Mouse (Mus musculus) CH12.LX (cell line): ENCODE measurements around the gene RPS10-NUDT3. TPM values are rescaled to one million over a fixed set of nuclear protein-coding genes. Genes with fewer than 3 reads are reported as not detected.
A peak's percentile ranks its signal among the peaks of the same experiment; 100 is the strongest.

Experiments
- DNase-seq: peaks from one replicate; pipeline ENCODE4 v3.0.0-alpha.2; 2013; ENCODE audit errors: extremely low read depth
- H3K27ac ChIP-seq: 2 replicates; pipeline ENCODE4 v1.5.1; 2012; ENCODE audit warnings: low read depth, mild to moderate bottlenecking, control low read depth, moderate library complexity; ENCODE audit not compliant: insufficient read depth
- H3K27me3 ChIP-seq: replicated peaks from 2 replicates; pipeline ENCODE3; 2012; ENCODE audit warnings: inconsistent platforms
- H3K36me3 ChIP-seq, 2 experiments: replicated peaks in 1 of 2; 2 replicates each; pipeline versions ENCODE3 to v1.6.1; 2012; ENCODE audit warnings: inconsistent platforms in 1 of 2, low read length in 1 of 2, mild to moderate bottlenecking in 1 of 2, mixed read lengths in 1 of 2, moderate library complexity in 1 of 2; ENCODE audit not compliant: control insufficient read depth in 1 of 2, insufficient read depth in 1 of 2
- H3K4me1 ChIP-seq, 2 experiments: 2 replicates each; pipeline ENCODE4 v1.6.1; 2012; ENCODE audit warnings: inconsistent platforms in 1 of 2, moderate library complexity in 1 of 2; ENCODE audit not compliant: insufficient read depth in 2 of 2, control insufficient read depth in 1 of 2
- H3K4me2 ChIP-seq: 2 replicates; pipeline ENCODE4 v1.6.1; 2012; ENCODE audit warnings: low read depth, mild to moderate bottlenecking, control low read depth; ENCODE audit not compliant: poor library complexity, insufficient read depth, severe bottlenecking
- H3K4me3 ChIP-seq, 3 experiments: fragments of 150-350 bp in 1 of 3; sonication (generic) in 1 of 3; replicated peaks in 1 of 3; 2 replicates each; pipeline versions ENCODE3 to v1.5.1; 2011 to 2012; ENCODE audit warnings: low read depth in 2 of 3, low read length in 2 of 3, mild to moderate bottlenecking in 2 of 3, moderate library complexity in 2 of 3, control low read depth in 1 of 3, improper control_type of control experiment in 1 of 3, inconsistent platforms in 1 of 3, mixed read lengths in 1 of 3; ENCODE audit not compliant: poor library complexity in 1 of 3
- H3K79me2 ChIP-seq: replicated peaks from 2 replicates; pipeline ENCODE4 v1.6.1; 2012; ENCODE audit warnings: mild to moderate bottlenecking, moderate library complexity; ENCODE audit not compliant: control insufficient read depth, poor library complexity, insufficient read depth, severe bottlenecking; ENCODE audit errors: extremely low read depth
- H3K9ac ChIP-seq: 2 replicates; pipeline ENCODE4 v1.6.1; 2012; ENCODE audit warnings: low read depth, mild to moderate bottlenecking, control low read depth, moderate library complexity; ENCODE audit not compliant: insufficient read depth
- H3K9me3 ChIP-seq: replicated peaks from 2 replicates; pipeline ENCODE3; 2012; ENCODE audit warnings: low read length, inconsistent platforms, mixed read lengths
- BHLHE40 ChIP-seq: IDR thresholded peaks from 2 replicates; pipeline ENCODE4 v1.6.1; 2011; ENCODE audit warnings: mild to moderate bottlenecking, low read depth, low read length, improper control_type of control experiment
- CHD1 ChIP-seq: IDR thresholded peaks from 2 replicates; pipeline ENCODE4 v1.6.1; 2012; ENCODE audit warnings: low read depth, low read length, improper control_type of control experiment, inconsistent platforms
- CHD2 ChIP-seq: IDR thresholded peaks from 2 replicates; pipeline ENCODE4 v1.6.1; 2011; ENCODE audit warnings: low read length, improper control_type of control experiment
- CTCF ChIP-seq, 2 experiments: IDR thresholded peaks in 1 of 2; conservative IDR thresholded peaks in 1 of 2; 2 replicates each; pipeline ENCODE4 v1.5.1; 2011 to 2012; ENCODE audit warnings: low read depth in 2 of 2, low read length in 2 of 2, improper control_type of control experiment in 1 of 2, inconsistent platforms in 1 of 2, mild to moderate bottlenecking in 1 of 2, moderate library complexity in 1 of 2
- E2F4 ChIP-seq: IDR thresholded peaks from 2 replicates; pipeline ENCODE4 v1.6.1; 2011; ENCODE audit warnings: low read depth, low read length, improper control_type of control experiment; ENCODE audit not compliant: insufficient replicate concordance
- ELF1 ChIP-seq: IDR thresholded peaks from 2 replicates; pipeline ENCODE4 v1.6.1; 2014; ENCODE audit warnings: low read depth, mild to moderate bottlenecking, inconsistent platforms, low read length, improper control_type of control experiment
- EP300 ChIP-seq: IDR thresholded peaks from 2 replicates; pipeline ENCODE4 v1.6.1; 2011; ENCODE audit warnings: low read length, improper control_type of control experiment
- ETS1 ChIP-seq: conservative IDR thresholded peaks from 2 replicates; pipeline ENCODE4 v1.6.1; 2012; ENCODE audit warnings: low read depth, mild to moderate bottlenecking, inconsistent platforms, low read length, improper control_type of control experiment, moderate library complexity
- GABPA ChIP-seq: IDR thresholded peaks from 2 replicates; pipeline ENCODE4 v1.6.1; 2012; ENCODE audit warnings: low read depth, low read length, improper control_type of control experiment, inconsistent platforms; ENCODE audit not compliant: insufficient replicate concordance
- IRF4 ChIP-seq: IDR thresholded peaks from 2 replicates; pipeline ENCODE4 v1.6.1; 2014; ENCODE audit warnings: low read depth, mild to moderate bottlenecking, inconsistent platforms, low read length, improper control_type of control experiment
- KAT2A ChIP-seq: IDR thresholded peaks from 2 replicates; pipeline ENCODE4 v1.6.1; 2012; ENCODE audit warnings: low read length, improper control_type of control experiment, inconsistent platforms; ENCODE audit not compliant: insufficient replicate concordance
- MAFK ChIP-seq: IDR thresholded peaks from 2 replicates; pipeline ENCODE4 v1.6.1; 2011; ENCODE audit warnings: low read length, improper control_type of control experiment; ENCODE audit not compliant: insufficient replicate concordance
- MAX ChIP-seq: IDR thresholded peaks from 2 replicates; pipeline ENCODE4 v1.6.1; 2011; ENCODE audit warnings: low read length, improper control_type of control experiment
- MAZ ChIP-seq: IDR thresholded peaks from 2 replicates; pipeline ENCODE4 v1.6.1; 2012; ENCODE audit warnings: low read depth, mild to moderate bottlenecking, inconsistent platforms, low read length, improper control_type of control experiment, moderate library complexity
- MEF2A ChIP-seq: IDR thresholded peaks from 2 replicates; pipeline ENCODE4 v1.6.1; 2014; ENCODE audit warnings: low read depth, mild to moderate bottlenecking, inconsistent platforms, low read length, improper control_type of control experiment, borderline replicate concordance
- MXI1 ChIP-seq: IDR thresholded peaks from 2 replicates; pipeline ENCODE4 v1.6.1; 2011; ENCODE audit warnings: mild to moderate bottlenecking, low read depth, low read length, improper control_type of control experiment
- MYC ChIP-seq: IDR thresholded peaks from 2 replicates; pipeline ENCODE4 v1.6.1; 2011; ENCODE audit warnings: low read depth, mild to moderate bottlenecking, improper control_type of control experiment, low read length
- NELFE ChIP-seq: IDR thresholded peaks from 2 replicates; pipeline ENCODE4 v1.6.1; 2011; ENCODE audit warnings: low read depth, low read length, improper control_type of control experiment
- NRF1 ChIP-seq: IDR thresholded peaks from 2 replicates; pipeline ENCODE4 v1.6.1; 2014; ENCODE audit warnings: low read depth, mild to moderate bottlenecking, inconsistent platforms, low read length, improper control_type of control experiment, moderate library complexity
- PAX5 ChIP-seq: IDR thresholded peaks from 2 replicates; pipeline ENCODE4 v1.6.1; 2012; ENCODE audit warnings: low read length, inconsistent platforms, mixed read lengths
- POLR2A ChIP-seq: IDR thresholded peaks from 2 replicates; pipeline ENCODE4 v1.6.1; 2011; ENCODE audit warnings: low read depth, mild to moderate bottlenecking, improper control_type of control experiment, low read length
- RAD21 ChIP-seq: IDR thresholded peaks from 2 replicates; pipeline ENCODE4 v1.6.1; 2011; ENCODE audit warnings: low read depth, mild to moderate bottlenecking, low read length, improper control_type of control experiment, moderate library complexity
- SIN3A ChIP-seq: IDR thresholded peaks from 2 replicates; pipeline ENCODE4 v1.6.1; 2012; ENCODE audit warnings: low read length, improper control_type of control experiment, inconsistent platforms
- SMC3 ChIP-seq: IDR thresholded peaks from 2 replicates; pipeline ENCODE4 v1.6.1; 2011; ENCODE audit warnings: low read depth, low read length, improper control_type of control experiment
- TBP ChIP-seq: conservative IDR thresholded peaks from 2 replicates; pipeline ENCODE4 v1.6.1; 2011; ENCODE audit warnings: low read depth, low read length, improper control_type of control experiment
- TCF12 ChIP-seq: IDR thresholded peaks from 2 replicates; pipeline ENCODE4 v1.6.1; 2014; ENCODE audit warnings: low read depth, mild to moderate bottlenecking, inconsistent platforms, low read length, improper control_type of control experiment
- USF1 ChIP-seq: IDR thresholded peaks from 2 replicates; pipeline ENCODE4 v1.6.1; 2014; ENCODE audit warnings: low read depth, mild to moderate bottlenecking, inconsistent platforms, low read length, improper control_type of control experiment
- USF2 ChIP-seq: conservative IDR thresholded peaks from 2 replicates; pipeline ENCODE4 v1.6.1; 2011; ENCODE audit warnings: low read depth, low read length, improper control_type of control experiment
- ZC3H11A ChIP-seq: IDR thresholded peaks from 2 replicates; pipeline ENCODE4 v1.6.1; 2012; ENCODE audit warnings: low read depth, mild to moderate bottlenecking, inconsistent platforms, low read length, improper control_type of control experiment
- ZKSCAN1 ChIP-seq: IDR thresholded peaks from 2 replicates; pipeline ENCODE4 v1.6.1; 2012; ENCODE audit warnings: low read depth, inconsistent platforms, low read length, improper control_type of control experiment, borderline replicate concordance
- ZMIZ1 ChIP-seq: IDR thresholded peaks from 2 replicates; pipeline ENCODE4 v1.6.1; 2012; ENCODE audit warnings: low read depth, mild to moderate bottlenecking, inconsistent platforms, low read length, improper control_type of control experiment
- ZNF384 ChIP-seq: IDR thresholded peaks from 2 replicates; pipeline ENCODE4 v1.6.1; 2012; ENCODE audit warnings: low read depth, low read length, improper control_type of control experiment, inconsistent platforms
- dilution Hi-C: fragments of 300-500 bp; cut with MboI; formaldehyde crosslinking; loops from 2 replicates; pipeline ENCODE4 v1.14.3; 2020; ENCODE audit warnings: low sequenced_read_pairs; ENCODE audit not compliant: extremely low pct_unique_long_range_greater_than_20kb, extremely low pct_ligation_motif_present
- in situ Hi-C: fragments of 300-500 bp; cut with MboI; formaldehyde crosslinking; loops from 3 replicates; pipeline ENCODE4 v1.14.3; 2019; ENCODE audit warnings: low sequenced_read_pairs, low pct_ligation_motif_present, low pct_unique_long_range_greater_than_20kb, mixed read lengths
- polyA plus RNA-seq: library from polyadenylated mRNA; unstranded; fragments of >175 nt; gene quantifications from 2 replicates; pipeline ENCODE4 v1.2.1, GENCODE M21; 2012; ENCODE audit warnings: low read depth; ENCODE audit not compliant: insufficient read length
- total RNA-seq, 2 experiments: library from RNA; depleted of rRNA; stranded (reverse); fragments of 300-350 nt in 1 of 2; fragments of >200 nt in 1 of 2; gene quantifications; 2 replicates each; pipeline ENCODE4 v1.2.3; 2012 to 2014

Gene RPS10-NUDT3
- total and polyA plus RNA-seq, 3 experiments = 30.3 TPM; not detected in 2

DNA sequence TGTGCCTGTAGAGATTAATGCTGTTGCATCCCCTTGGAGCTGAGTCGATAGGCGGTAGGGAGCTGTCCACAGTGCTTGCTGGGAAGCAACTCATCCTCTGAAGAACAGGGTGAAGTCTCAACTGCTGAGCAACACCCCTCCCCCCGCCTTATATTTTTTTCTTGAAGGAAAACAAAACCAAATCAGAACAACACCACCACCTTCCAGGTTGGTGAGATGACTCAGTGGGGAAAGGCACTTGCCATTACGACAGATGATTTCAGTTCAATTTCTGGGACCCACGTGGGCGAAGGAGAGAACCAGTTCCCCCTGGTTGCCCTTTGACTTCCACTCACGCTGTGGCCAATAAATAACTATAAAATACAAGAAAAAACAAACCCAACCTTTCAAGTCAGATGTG is 23.7 kb upstream of the RPS10-NUDT3 start (continued):
- TF ChIP-seq EP300 (peak; percentile 59), ELF1 (no peak), USF1 (no peak; the same call in 1 of the 2 replicates), BHLHE40 (peak; percentile 65), MEF2A (0 out of 2 replicates have a peak, but pooled peaks have one; percentile 28), ZKSCAN1 (no peak), MAX (no peak), CTCF (conservative IDR thresholded peaks at IDR 0.05 in 1 of 2, IDR thresholded peaks at IDR 0.05 in 1 of 2; ENCODE audit: low read depth in 2 of 2, low read length in 2 of 2) (no peak), ZNF384 (peak; percentile 83), CHD2 (peak; percentile 65; the same call in 1 of the 2 replicates), RAD21 (no peak), ETS1 (peak; percentile 73), IRF4 (peak; percentile 33; the same call in 1 of the 2 replicates), USF2 (no peak), GABPA (no peak), ZC3H11A (no peak), ZMIZ1 (no peak), PAX5 (no peak), SIN3A (no peak), SMC3 (no peak), CHD1 (no peak), MAFK (no peak), TBP (no peak)
- TF ChIP-seq, all 38 proteins: peak for 9

GRCm38 (mm10) chr17:27657123-27657522 is 22.1 kb upstream of the RPS10-NUDT3 start:
- dilution Hi-C loops = no loop called here
- Histone ChIP-seq H3K9me3 (peaks cover 10% of the 10 kb centered on the region), H3K4me2 (peak overlapping the region; percentile 84), H3K4me3 (peak overlapping the region in 1 of 3 experiments; percentile 2), H3K4me1 (peaks cover 4 to 31% of the 10 kb centered on the region in 2 experiments), H3K36me3 (peaks cover 0 to 11% of the 10 kb centered on the region in 2 experiments), H3K27ac (peak overlapping the region; percentile 73), H3K79me2 (no peaks in the 10 kb centered on the region), H3K9ac (no peak overlapping the region), H3K27me3 (peaks cover 8% of the 10 kb centered on the region)
- TF ChIP-seq CHD2 (no peak), MYC (no peak), CTCF (conservative IDR thresholded peaks at IDR 0.05 in 1 of 2, IDR thresholded peaks at IDR 0.05 in 1 of 2; ENCODE audit: low read depth in 2 of 2, low read length in 2 of 2) (no peak), NRF1 (no peak), MAZ (no peak), NELFE (no peak), MEF2A (peak; percentile 34; the same call in 1 of the 2 replicates), ZKSCAN1 (no peak), BHLHE40 (peak; percentile 65), ZC3H11A (no peak), EP300 (0 out of 2 replicates have a peak, but pooled peaks have one; percentile 30), POLR2A (no peak), CHD1 (no peak), USF1 (no peak; the same call in 1 of the 2 replicates), ZMIZ1 (no peak), KAT2A (no peak), TCF12 (0 out of 2 replicates have a peak, but pooled peaks have one; percentile 17), SIN3A (no peak), ZNF384 (peak; percentile 38), TBP (no peak), IRF4 (peak; percentile 63), E2F4 (no peak), MXI1 (no peak), USF2 (peak; percentile 31), ETS1 (peak; percentile 69)
- peak; percentile 75 for DNase-seq
- in situ Hi-C loops = loop anchor here (10.0 kb wide), 1 partner anchor 68 kb away; the partner anchor contains the start of gene Spdef
